Mouse (Mus musculus) liver, embryonic 14.5 days (tissue): ENCODE measurements at regions not wholly inside any gene's neighbourhood (a gene's known extent, or its start where the extent isn't known, plus 50 kb on each side); places are given as distances from the start of the nearest gene placed in this dataset.

Source experiments
- CTCF ChIP-seq: IDR thresholded peaks from 2 replicates; pipeline ENCODE4 v1.5.1; 2016; ENCODE audit warnings: antibody characterized with exemption, low read depth, control low read depth
- EP300 ChIP-seq: IDR thresholded peaks from 2 replicates; pipeline ENCODE4 v1.6.1; 2016; ENCODE audit warnings: antibody characterized with exemption, low read depth

GRCm38 (mm10) chr14:14628673-14629072, 73.4 kb upstream of the Slc4a7 start:
- TF ChIP-seq CTCF (no peak), EP300 (no peak)
